Mouse (Mus musculus) A20 (cell line): ENCODE results near the gene Plac9b.
"Not testable (repeated sequence)": the region's sequence is repeated elsewhere in the genome, so short reads cannot be mapped to it uniquely, and the experiment has no call there.

Source experiments
- DNase-seq: peaks from one replicate; pipeline ENCODE4 v3.0.0-alpha.2; 2011; ENCODE audit warnings: low read depth, low spot score

Plac9b gene

GRCm38 (mm10) chr14:26182380-26182779 lies at the start of gene Plac9b:
Gene Plac9b, minus strand, starts transcription at chr14:26182480.
- DNase-seq, result not testable (repeated sequence)

- DNase-seq, result not testable (repeated sequence)
Observed at GRCm38 (mm10) chr14:26216233-26217000, 34.1 kb upstream of the Plac9b start.

DNA sequence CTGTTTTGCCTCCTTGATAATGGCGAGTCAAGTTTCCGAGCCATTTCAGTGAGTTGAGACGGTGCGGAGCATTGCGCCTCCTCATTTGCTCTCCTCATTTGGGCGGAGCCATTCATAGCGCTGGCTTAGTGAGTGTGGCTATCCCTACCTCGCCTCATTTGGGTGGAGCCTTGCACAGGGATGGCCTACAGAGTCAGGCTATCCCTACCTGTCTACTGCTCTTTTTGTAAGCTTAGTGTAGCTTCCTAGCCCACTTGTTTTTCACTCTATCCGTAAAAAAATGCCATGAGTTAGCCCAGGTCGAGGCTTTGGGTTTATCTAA lies 24.6 kb upstream of the Plac9b start, which contains the start of gene Tmem254b:
Tmem254b (minus strand) TSS at position 116 of the 322 bp plus-strand sequence.
- not testable (repeated sequence) for DNase-seq

GRCm38 (mm10) chr14:26206197-26206925 lies 24.1 kb upstream of the Plac9b start:
- DNase-seq, result not testable (repeated sequence)

GRCm38 (mm10) chr14:26197851-26198250 lies 15.6 kb upstream of the Plac9b start:
- DNase-seq, result not testable (repeated sequence)

- DNase-seq, result not testable (repeated sequence)
Observed at GRCm38 (mm10) chr14:26188361-26188760, 6.1 kb upstream of the Plac9b start.

- not testable (repeated sequence) for DNase-seq
Observed at GRCm38 (mm10) chr14:26186638-26187037, 4.4 kb upstream of the Plac9b start.

- DNase-seq, result not testable (repeated sequence)
Observed at GRCm38 (mm10) chr14:26181660-26182059, 620 bp downstream of the Plac9b start.

- DNase-seq, result not testable (repeated sequence)
Observed at GRCm38 (mm10) chr14:26175028-26175427, 7.3 kb downstream of the Plac9b start.

- not testable (repeated sequence) for DNase-seq
Observed at GRCm38 (mm10) chr14:26173955-26174354, 8.3 kb downstream of the Plac9b start.

- DNase-seq, result not testable (repeated sequence)
Observed at GRCm38 (mm10) chr14:26165266-26165665, 17.0 kb downstream of the Plac9b start.

- DNase-seq, result not testable (repeated sequence)
Observed at GRCm38 (mm10) chr14:26162423-26162822, 19.9 kb downstream of the Plac9b start.

- DNase-seq, result not testable (repeated sequence)
Observed at GRCm38 (mm10) chr14:26161156-26161555, 21.1 kb downstream of the Plac9b start.

GRCm38 (mm10) chr14:26156032-26156431 lies 26.2 kb downstream of the Plac9b start:
- not testable (repeated sequence) for DNase-seq

- not testable (repeated sequence) for DNase-seq
Observed at GRCm38 (mm10) chr14:26147095-26147494, 35.2 kb downstream of the Plac9b start.

DNA sequence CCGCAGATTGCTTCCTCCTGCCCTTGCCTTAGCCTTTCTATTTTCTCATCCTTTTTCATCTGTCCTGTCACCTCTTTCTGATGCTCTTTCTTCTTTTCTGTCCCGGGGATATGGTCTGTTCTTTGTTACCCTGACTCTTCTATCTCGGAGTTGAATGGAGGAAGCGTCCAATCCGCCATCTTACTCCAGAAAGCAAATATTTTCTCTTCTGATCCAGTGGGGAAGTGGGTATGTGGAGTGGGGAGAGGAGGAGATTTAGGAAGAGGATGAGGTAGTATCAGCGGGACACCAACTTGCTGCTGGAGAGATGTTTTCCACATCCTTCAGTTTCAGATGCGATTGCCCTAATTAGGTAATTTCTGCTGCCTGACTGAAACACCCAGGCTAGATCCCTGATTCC lies 63.2 kb downstream of the Plac9b start:
- DNase-seq, result not testable (repeated sequence)

DNA sequence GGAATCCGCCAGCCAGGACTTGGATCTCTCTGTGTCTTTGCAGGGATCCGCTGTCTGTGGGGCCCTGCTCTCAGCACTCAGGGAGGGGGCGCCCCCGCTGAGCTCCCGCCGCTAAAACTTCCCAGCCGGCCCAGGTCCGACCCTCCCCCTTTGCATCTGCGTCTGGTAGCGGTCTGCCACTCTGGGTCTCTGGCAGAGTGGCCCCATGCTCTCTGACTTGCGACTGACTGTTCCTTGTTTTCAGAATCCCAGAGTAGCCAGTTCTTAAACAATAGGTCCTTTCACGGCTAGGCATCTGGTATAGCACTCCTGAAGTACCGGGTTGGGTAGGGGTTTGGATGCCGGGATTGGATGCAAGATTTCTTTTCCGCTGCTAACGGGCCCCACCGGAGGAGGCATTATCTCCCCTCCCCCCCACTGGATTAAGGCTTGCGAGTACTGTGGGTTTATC lies 63.7 kb downstream of the Plac9b start:
- DNase-seq, result not testable (repeated sequence)

DNA sequence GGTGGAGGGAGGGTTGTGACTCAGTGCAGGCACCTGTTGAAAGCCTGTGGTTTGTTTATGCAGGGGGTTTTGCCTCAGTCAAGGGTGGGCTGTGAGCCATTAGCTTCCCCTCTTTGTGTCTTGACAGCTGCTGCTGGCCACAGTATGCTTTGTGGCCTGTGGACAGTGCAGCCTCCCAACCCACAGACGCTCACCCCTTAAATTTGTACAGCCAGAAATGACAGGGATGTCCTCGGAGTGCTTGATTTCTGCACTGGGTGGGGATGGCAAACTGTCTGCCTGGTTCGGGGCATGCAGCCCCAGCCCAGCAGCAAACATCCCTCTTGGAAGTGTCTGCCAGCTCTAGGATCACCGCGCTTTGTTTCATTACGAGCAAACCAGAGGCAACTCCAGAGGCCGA lies 64.1 kb downstream of the Plac9b start, which contains the start of gene Duxbl2:
Duxbl2 (plus strand) TSS at position 200 of the 400 bp plus-strand sequence.
- DNase-seq, result not testable (repeated sequence)
